Mouse (Mus musculus): ENCODE results near the gene Smc4. TPM values are rescaled to one million over a fixed set of nuclear protein-coding genes. Genes with fewer than 3 reads are reported as not detected.

Gene Smc4
- 131 and 157 TPM in 2 replicates for polyA plus RNA-seq (2015; fragmentation: Nextera tagmentation; extraction: Ambion mirVana)

DNA sequence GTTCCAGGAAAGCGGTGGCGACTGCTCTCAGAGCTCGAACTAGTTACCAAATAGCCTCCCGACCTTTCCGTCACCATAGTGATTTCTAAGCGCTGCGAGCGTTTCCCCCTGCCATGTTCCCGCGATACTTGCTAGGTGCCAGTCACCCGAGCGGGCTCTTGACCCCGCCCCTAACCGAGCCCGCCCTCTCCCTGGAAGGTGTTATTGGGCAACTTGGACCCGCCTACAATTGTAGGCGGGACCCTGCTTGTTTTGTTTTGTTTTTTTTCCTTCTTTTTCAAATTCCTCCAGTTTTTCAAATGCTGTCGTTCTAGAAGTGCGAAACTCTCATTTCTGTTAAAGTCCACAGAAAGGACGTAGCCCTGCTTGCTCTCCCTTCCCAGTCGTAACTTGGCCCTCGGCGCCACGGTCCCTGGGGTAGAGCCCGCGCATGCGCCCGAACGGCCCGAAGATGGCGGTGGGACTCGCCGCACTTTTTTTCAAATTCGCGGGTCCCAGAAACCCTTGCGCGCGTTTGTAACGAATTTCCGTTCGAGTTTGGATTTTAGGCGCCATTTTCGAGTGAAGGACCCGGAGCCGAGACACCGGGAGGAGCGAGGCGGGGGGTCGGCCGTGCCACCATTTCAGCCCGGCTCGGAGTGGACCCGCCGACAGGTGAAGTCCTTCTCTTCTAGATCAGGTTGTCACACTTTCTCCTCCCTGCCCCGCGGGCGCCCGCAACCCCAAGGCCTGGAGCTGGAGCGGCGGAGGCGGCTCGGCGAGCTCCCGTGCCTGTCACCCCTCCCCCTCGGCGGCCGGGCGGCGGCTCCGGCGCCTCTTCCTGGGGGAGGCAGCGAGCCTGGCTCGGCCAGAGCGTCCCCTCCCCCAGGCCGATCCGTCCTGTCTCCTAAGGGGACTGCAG lies at the start of gene Smc4, which contains the start of gene Ift80:
Gene Smc4 (plus strand): TSS at position 302 of the 901 bp plus-strand sequence.
Gene Ift80 (minus strand): TSS at position 134 of the 901 bp plus-strand sequence.
- under 1% methylated on average over 75 of the region's 76 CpGs for WGBS
- 0 out of 2 replicates have a peak, but pooled peaks cover 4% of the 10 kb centered on the region for H3K4me1 ChIP-seq (replicated peaks)
- peak within 1 kb of the TSS; percentile 98 for H3K4me3 ChIP-seq (replicated peaks)
- peak within 1 kb of the TSS; percentile 96 for H3K27ac ChIP-seq
- H3K36me3 ChIP-seq: no peaks in the 10 kb centered on the region
- H3K9ac ChIP-seq: peak within 1 kb of the TSS; percentile 97
- H3K27me3 ChIP-seq (replicated peaks): no peaks in the 10 kb centered on the region
- peak within 1 kb of the TSS; percentile 80 for H3K4me2 ChIP-seq (replicated peaks)
- ATAC-seq: peak; percentile 95
- H3K9me3 ChIP-seq: no peaks in the 10 kb centered on the region

DNA sequence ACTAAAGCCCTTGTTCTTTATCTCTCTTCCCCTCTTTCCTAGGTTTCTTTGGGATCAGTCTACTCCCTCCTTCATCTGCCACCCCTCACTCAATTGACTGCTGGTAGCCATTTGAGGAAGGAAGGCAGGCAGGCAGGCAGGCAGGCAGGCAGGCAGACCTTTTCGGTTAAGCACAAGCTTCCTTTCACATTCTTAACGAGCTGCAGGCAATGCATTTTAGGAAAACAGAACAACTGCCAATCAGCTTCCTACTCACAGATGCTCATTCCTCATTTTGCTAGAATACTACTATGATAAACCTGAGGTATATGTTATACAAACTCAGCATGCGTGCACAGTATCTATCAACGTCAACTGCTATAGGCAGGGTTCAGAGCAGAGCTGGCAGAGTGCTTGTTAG lies 48.1 kb upstream of the Smc4 start:
- H3K4me2 ChIP-seq (replicated peaks): no peak overlapping the region
- H3K27ac ChIP-seq: no peak overlapping the region
- H3K9ac ChIP-seq: no peak overlapping the region
- WGBS: 54% methylated on average over 4 of the region's 4 CpGs
- no peaks in the 10 kb centered on the region for H3K27me3 ChIP-seq (replicated peaks)
- no peaks in the 10 kb centered on the region for H3K4me1 ChIP-seq (replicated peaks)
- H3K9me3 ChIP-seq: no peaks in the 10 kb centered on the region
- H3K36me3 ChIP-seq: no peaks in the 10 kb centered on the region
- H3K4me3 ChIP-seq (replicated peaks): no peak overlapping the region
- no peak for ATAC-seq

DNA sequence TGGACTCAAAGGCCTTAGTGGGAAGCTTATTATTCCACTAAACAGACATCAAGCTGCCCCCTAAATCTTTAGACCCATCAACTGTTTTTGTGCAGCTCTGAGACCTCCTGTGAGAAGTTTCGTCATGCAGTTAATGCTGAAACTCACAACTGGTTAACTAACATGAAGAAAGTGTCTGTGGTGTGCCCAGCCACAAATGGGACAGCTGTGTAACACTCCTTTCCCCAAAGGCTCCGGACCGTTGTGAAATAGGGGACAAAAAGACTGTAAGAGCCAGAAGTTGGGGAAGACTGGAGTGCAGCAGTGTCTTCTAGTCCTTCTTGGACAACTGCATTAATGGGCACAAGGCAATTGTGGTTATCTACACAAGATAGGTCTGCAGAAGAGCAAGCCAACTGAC lies 47.1 kb upstream of the Smc4 start:
- H3K4me3 ChIP-seq (replicated peaks): no peak overlapping the region
- no peak overlapping the region for H3K27ac ChIP-seq
- no peaks in the 10 kb centered on the region for H3K9me3 ChIP-seq
- no peaks in the 10 kb centered on the region for H3K36me3 ChIP-seq
- WGBS: 87% methylated on average over 3 of the region's 3 CpGs
- no peaks in the 10 kb centered on the region for H3K27me3 ChIP-seq (replicated peaks)
- no peak overlapping the region for H3K9ac ChIP-seq
- no peaks in the 10 kb centered on the region for H3K4me1 ChIP-seq (replicated peaks)
- no peak for ATAC-seq
- no peak overlapping the region for H3K4me2 ChIP-seq (replicated peaks)

DNA sequence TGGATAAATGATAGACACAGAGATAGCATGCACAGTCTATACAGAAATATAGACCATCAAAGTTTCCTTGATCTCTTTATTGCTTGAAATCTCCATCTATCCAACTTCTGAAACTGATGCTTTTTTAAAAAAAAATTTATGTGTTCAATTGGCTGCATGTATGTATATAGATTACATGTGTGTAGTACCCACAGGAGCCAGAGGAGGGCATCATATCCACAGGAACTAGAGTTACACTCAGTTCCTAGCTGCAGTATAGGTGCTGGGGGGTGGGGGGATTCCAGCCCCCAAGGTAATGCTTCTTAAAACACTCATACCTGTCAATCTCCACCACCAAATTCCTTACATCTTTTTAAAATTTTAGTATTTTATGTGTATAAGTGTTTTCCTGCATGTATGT lies 39.9 kb upstream of the Smc4 start:
- no peak for ATAC-seq

DNA sequence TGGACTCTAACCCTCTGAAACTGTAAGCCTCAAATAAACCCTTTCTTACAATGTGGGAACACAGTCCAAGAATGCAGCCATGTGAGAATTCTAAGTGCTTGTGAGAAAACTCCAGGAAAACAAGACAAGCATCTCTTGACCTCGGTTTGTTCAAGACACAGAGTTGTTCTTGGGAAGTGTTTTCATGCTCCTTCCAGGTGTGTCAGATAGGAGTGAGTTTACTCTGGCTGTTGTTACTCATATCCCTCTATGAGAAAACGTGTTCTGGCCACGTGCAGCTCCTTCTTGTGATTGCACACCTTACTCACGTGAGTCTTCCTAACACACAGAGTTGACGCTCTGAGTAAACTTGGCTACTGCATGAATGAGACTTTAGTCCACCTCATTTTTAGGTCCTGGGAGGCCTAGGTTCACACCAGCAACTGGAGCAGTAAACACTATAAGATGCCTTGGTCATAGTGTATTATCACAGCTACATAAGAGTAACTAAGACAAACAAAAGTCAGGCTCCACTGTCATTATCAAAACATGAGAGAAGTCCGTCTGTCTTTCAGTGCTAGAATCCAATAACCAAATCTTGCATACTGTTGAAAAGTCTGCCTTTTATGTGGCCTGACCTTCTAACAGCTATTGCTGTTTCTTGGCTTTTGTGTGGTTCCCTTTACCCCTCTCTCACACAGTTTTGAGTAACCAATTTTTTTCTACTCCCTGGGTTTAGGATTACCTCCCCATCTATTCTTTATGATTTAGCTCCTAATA lies 37.8 kb upstream of the Smc4 start:
- Histone ChIP-seq H3K27ac (no peak overlapping the region), H3K27me3 (replicated peaks) (no peaks in the 10 kb centered on the region), H3K4me1 (replicated peaks) (no peaks in the 10 kb centered on the region), H3K4me2 (replicated peaks) (no peak overlapping the region), H3K4me3 (replicated peaks) (no peak overlapping the region), H3K9ac (no peak overlapping the region), H3K36me3 (peaks cover 7% of the 10 kb centered on the region; the same call in 1 of the 2 replicates), H3K9me3 (no peaks in the 10 kb centered on the region)
- no peak for ATAC-seq
- WGBS: 94% methylated on average over 6 of the region's 6 CpGs

More for the DNA sequence above, 39.9 kb upstream of the Smc4 start:
- Histone ChIP-seq H3K4me3 (replicated peaks) (no peak overlapping the region), H3K9ac (no peak overlapping the region), H3K36me3 (peaks cover 7% of the 10 kb centered on the region; the same call in 1 of the 2 replicates), H3K9me3 (no peaks in the 10 kb centered on the region), H3K4me2 (replicated peaks) (no peak overlapping the region), H3K27me3 (replicated peaks) (no peaks in the 10 kb centered on the region), H3K4me1 (replicated peaks) (no peaks in the 10 kb centered on the region), H3K27ac (no peak overlapping the region)

DNA sequence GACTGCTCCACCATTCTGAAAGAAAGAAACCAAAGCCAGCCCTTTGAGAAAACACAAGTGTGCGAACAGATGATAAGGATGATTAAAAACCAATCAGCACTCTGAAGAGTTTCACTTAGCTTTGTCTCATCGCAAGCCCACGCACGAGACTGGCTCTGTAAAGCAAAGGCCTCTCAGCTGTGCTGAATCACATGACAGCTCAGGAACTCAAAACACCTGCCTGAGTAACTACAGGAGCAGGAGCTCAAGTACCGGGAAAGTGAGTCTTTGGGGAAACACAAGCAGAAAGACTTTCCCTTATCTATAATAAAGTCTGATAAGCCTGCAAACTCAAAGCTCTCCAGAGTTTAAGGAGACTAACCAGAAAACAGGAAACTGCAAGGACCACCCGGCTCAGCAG lies 37.1 kb upstream of the Smc4 start:
- Histone ChIP-seq H3K9me3 (no peaks in the 10 kb centered on the region), H3K4me1 (replicated peaks) (no peaks in the 10 kb centered on the region), H3K27me3 (replicated peaks) (no peaks in the 10 kb centered on the region), H3K9ac (no peak overlapping the region), H3K36me3 (peaks cover 7% of the 10 kb centered on the region; the same call in 1 of the 2 replicates), H3K4me2 (replicated peaks) (no peak overlapping the region), H3K4me3 (replicated peaks) (no peak overlapping the region), H3K27ac (no peak overlapping the region)
- ATAC-seq: no peak
- WGBS: 60% methylated on average over 6 of the region's 6 CpGs

DNA sequence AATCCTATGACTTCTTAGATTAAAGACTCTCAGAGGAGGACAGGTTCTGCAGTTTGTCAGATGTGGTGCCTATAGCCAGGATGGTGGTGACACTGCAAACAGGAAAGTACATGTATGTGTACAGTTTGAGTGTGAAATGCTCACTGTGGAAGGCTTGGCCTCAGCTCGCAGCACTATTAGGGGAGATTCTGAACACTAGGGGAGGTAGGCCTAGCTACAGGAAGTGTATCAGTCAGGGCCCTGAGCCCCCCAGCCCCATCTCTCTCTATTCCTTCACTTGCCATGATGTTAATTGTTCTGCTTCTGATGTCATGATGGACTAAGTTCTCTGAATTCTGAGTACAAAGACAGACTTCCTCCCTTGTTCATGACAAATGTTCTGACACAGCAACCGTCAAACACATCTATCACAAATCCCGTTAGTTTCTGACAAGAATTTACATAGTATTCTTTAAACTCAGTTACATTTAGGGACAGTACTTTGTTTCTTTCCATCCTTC lies 35.4 kb upstream of the Smc4 start:
- no peak overlapping the region for H3K27ac ChIP-seq
- no peak for ATAC-seq
- H3K9ac ChIP-seq: no peak overlapping the region
- H3K4me2 ChIP-seq (replicated peaks): no peak overlapping the region
- no peak overlapping the region for H3K4me3 ChIP-seq (replicated peaks)
- 89% methylated on average over 3 of the region's 3 CpGs for WGBS
- peaks cover 7% of the 10 kb centered on the region; the same call in 1 of the 2 replicates for H3K36me3 ChIP-seq
- H3K9me3 ChIP-seq: no peaks in the 10 kb centered on the region
- no peaks in the 10 kb centered on the region for H3K27me3 ChIP-seq (replicated peaks)
- no peaks in the 10 kb centered on the region for H3K4me1 ChIP-seq (replicated peaks)

DNA sequence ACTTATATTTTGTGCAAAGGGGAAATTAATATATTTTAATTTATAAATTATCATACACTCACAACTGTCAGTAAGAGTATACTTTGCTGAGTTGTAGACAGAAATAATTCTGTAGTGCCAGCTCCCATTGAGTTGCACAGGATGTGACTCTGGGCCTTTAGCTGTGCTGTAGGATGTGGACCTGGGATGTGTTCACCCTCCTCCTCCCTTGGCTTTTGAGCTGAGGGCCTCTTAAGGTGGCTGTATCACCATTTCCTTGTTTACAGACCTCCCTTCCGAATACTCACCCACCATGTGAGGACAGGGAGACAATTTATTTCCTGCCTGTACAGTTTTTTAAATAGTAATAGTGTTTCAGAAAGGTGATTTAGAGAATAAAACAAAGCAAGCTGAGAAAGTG lies 31.0 kb upstream of the Smc4 start:
- Histone ChIP-seq H3K4me3 (replicated peaks) (no peak overlapping the region), H3K36me3 (no peaks in the 10 kb centered on the region), H3K4me1 (replicated peaks) (no peaks in the 10 kb centered on the region), H3K4me2 (replicated peaks) (no peak overlapping the region), H3K27me3 (replicated peaks) (no peaks in the 10 kb centered on the region), H3K9me3 (no peaks in the 10 kb centered on the region), H3K27ac (no peak overlapping the region), H3K9ac (no peak overlapping the region)
- ATAC-seq: no peak
- WGBS: 27% methylated on average over 1 of the region's 1 CpGs

DNA sequence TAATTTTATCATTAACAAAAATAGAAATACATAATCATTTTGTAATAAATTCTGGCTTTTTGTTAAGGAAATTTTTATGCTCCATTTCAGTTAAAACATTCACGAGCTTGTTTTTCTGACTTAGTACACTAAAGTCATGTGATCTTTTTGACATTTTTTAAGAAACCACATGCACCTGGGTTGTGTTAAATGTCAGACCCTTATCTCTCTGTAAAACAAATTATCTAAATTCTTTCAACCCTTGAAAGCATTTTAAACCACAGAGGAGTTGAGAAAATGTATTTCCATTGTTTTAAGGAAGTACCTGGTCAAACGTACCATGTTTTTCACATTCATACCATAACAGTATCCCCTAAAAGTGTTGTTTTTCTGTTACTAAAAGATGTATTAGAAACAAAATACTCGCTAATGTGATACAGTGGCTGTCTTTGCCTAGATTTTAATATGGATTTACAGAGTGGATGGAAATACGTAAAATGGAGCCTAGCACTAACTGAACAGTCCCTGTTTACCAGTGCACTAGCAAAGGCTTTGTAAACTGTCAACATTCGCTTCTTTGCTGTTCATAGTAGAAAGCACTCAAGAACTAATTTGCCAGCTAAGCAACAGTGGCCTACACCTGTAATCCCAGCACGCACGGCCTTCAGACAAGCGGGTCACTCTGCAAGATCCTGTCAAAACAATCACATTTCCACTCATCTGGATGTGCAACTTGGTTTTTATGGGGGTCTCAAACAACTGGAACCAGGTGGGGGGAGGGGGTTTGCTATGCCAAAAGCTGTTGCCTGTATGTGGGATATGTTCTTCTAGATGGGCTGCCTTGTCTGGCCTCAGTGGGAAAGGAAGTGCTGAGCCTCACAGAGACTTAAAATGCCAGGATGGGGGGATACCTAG lies 29.7 kb upstream of the Smc4 start:
- 78% methylated on average over 8 of the region's 8 CpGs for WGBS
- Histone ChIP-seq H3K36me3 (no peaks in the 10 kb centered on the region), H3K27ac (no peak overlapping the region), H3K9me3 (no peaks in the 10 kb centered on the region), H3K27me3 (replicated peaks) (no peaks in the 10 kb centered on the region), H3K4me3 (replicated peaks) (no peak overlapping the region), H3K4me2 (replicated peaks) (no peak overlapping the region), H3K9ac (no peak overlapping the region), H3K4me1 (replicated peaks) (no peaks in the 10 kb centered on the region)
- no peak for ATAC-seq

DNA sequence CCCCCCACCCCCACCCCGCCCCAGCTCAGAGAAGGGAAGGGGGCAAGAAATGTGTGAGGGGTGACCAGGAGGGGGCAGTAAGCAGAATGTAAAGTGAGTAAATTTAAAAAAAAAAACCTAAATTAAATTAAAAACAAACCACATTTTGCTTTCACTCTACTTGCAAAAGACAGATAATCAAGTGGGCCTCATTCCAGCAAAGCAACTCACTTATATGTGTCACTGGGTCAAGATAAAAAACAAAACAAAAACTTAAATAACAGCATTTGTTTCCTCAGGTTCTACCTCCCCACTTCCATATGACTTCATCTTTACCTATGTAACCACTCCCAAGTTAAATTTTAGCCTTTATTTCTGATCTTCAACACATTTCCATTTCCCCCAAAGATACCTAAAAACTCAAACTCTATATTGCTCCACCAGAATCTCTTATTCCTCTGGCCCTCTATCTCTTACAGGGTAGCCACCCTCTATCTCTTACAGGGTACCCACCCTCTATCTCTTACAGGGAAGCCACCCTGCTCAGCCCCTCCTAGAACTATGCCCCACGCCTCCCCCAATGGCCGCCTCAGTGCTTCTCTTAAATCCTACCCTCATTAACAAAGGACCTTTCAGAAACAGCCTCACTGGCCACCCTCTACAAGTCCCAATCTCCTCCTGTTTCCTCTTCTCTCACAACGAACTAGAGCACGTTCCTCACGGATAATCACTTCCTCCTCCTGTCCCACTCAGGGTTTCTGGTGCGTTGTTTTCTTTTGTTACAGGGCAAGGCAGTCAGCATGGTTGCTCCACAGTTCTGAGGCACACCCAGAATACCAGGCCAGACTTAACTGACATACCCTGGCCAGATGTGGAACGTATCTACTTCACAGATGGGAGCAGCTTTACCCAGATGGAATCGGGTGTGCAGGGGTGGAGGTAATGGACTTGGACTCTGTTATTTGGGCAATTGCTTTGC lies 28.7 kb upstream of the Smc4 start:
- ATAC-seq: no peak

DNA sequence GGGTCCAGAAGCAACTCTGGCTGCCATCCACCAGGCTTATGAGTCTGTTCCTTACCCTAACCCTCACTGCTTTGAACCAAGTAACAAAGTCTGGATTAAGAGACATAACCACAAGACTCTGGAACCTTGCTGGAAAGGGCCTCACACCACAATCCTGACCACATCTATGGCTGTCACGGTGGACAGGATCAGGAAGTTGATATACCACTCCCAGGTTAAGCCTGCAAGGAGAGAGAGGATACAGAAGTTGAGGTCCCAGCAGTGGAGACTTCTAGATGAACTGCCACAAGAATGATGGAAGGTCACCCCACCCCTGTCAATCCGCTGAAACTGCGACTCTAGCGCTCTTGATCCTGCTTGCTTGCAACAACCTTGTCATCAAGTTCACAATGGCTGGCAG lies 26.8 kb upstream of the Smc4 start:
- no peaks in the 10 kb centered on the region for H3K36me3 ChIP-seq
- no peak for ATAC-seq
- H3K27ac ChIP-seq: no peak overlapping the region
- no peaks in the 10 kb centered on the region for H3K9me3 ChIP-seq
- no peak overlapping the region for H3K9ac ChIP-seq
- no peak overlapping the region for H3K4me2 ChIP-seq (replicated peaks)
- 85% methylated on average over 4 of the region's 4 CpGs for WGBS
- no peaks in the 10 kb centered on the region for H3K4me1 ChIP-seq (replicated peaks)
- H3K27me3 ChIP-seq (replicated peaks): no peaks in the 10 kb centered on the region
- no peak overlapping the region for H3K4me3 ChIP-seq (replicated peaks)

More for the DNA sequence above, 28.7 kb upstream of the Smc4 start:
- no peak overlapping the region; the same call in 1 of the 2 replicates for H3K27ac ChIP-seq
- no peak overlapping the region for H3K4me3 ChIP-seq (replicated peaks)
- no peak overlapping the region for H3K4me2 ChIP-seq (replicated peaks)
- H3K4me1 ChIP-seq (replicated peaks): no peaks in the 10 kb centered on the region
- 66% methylated on average over 9 of the region's 9 CpGs for WGBS
- no peaks in the 10 kb centered on the region for H3K9me3 ChIP-seq
- no peak overlapping the region for H3K9ac ChIP-seq
- no peaks in the 10 kb centered on the region for H3K36me3 ChIP-seq
- no peaks in the 10 kb centered on the region for H3K27me3 ChIP-seq (replicated peaks)

All from intestine, embryonic 15.5 days (tissue).